Mouse (Mus musculus) right cerebral cortex, adult 18-20 months (tissue): ENCODE measurements at regions not wholly inside any gene's neighbourhood (a gene's known extent, or its start where the extent isn't known, plus 50 kb on each side); places are given as distances from the start of the nearest gene placed in this dataset.
A peak's percentile ranks its signal among the peaks of the same experiment; 100 is the strongest.
"Not testable (repeated sequence)": the region's sequence is repeated elsewhere in the genome, so short reads cannot be mapped to it uniquely, and the experiment has no call there.

Source experiments
- DNase-seq: peaks from one replicate; pipeline ENCODE4 v3.0.0; 2022; ENCODE audit warnings: mixed read lengths

DNA sequence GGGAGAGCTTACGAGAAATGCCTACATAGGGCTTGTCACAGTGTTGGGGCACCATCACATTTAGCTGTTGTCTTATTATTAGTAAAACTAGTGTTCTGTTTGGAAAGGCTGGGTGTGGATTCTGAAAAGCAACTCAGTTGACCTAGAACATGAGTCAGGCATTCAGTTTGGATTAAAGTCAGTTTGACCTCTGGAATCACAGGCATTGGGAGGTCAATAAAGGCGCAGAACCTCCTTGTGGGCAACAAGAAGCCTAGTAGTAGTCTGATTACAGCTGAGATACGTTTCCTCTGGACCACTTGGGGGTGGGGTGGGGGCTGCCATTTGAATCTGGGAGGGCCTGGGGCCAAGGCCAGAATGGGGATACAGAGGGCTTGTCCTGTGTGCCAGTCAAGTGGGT is 52.1 kb upstream of the Map3k1 start:
- DNase-seq, result no peak

DNA sequence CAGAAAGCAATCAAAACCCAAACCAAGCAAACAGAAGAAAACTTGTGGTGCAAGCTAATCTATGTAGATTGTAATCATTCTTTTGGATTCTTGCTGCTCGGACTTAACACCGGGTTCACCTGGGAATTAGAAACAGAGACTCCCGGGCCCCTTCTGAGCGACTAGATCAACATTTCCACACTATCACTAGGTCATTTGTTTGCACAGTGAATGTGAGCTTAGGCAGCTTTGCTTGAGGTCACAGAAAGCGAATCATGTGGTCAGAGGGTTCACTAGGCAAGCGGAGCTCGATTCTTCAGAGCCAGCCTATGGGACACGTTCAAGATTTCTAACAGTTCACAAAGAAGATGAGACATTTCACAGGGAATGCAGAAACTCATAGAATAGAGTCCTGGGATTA is 53.5 kb upstream of the Map3k1 start:
- no peak for DNase-seq

DNA sequence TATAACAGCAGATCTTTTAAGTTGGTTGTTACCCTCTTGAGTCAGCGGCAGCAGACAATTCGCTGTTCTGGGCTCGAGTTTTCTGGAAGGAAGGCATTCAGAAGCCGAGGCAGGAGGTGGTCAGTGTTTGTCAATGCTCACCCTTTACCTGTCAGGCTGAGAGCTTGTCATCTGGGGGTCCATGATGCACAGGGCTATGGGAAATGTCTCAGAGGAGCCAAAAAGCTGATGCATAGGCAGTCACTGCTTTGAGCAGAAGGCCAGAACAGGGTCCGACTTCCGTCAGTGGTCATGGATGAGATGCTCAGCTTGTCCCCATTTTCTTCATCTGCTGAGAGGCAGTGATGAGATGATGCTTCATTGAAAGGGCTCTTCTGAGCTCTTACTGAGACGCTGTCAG is 57.2 kb upstream of the Map3k1 start:
- no peak for DNase-seq

DNA sequence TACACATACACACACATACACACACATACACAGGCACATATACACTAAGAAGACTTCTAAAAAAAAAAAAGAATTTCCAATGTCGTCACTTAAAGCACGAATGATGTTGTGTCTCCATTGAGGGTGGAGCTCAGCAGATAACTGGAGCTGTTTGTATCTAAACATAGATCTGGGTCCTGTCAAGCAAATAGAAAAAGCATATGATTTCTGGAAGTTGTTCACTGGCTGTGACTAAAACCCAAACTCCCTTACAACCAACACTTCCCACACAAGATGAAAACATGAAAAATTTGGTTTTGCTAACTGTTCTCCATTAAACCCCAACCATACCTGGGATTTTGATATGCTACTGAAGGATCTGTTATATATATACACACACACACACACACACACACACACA is 58.5 kb upstream of the Map3k1 start:
- no peak for DNase-seq

DNA sequence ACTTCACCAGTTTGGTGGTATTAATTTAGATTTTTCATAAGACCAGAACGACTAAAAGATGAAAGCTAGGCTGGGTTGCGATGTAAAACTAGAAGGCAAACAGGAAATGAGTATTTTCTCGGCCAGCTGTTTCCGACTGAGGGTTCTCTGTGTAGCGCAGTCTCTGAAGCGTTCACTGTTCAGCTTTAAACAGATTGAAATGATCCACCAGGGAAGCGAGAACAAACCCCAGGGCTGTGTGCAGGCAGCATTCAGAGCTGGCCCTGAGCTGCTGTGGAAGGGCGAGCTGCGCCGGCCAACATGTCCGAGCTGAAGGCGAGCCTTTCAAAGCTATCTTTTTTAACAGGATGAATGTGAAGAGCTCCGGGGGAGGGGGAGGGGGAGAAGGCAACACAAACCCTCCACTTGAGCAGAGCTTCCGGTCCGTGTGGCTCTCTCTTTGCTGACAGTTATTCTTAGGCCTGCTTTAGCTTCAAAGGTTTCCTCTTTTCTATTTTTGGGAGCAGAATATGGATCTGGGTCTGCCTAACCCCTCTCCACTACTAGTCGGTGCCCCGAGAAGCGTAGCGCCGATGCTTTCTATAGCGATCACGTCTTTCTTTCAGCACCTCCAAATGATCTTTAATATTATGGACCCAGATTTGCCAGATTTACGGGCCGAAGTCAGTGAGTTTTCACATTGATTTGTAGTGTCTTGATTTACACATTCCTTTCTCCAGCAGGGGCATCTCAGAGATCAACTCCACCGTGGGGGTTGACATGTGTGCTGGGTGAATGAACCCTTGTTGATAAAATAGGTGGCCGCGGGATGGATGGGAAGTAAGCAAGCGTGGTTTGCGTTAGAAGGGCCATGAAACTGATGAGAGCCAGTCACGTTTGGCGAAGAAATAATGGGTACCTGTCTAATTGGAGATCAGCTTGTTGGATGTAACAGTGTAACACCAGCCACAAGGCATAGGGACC is 59.3 kb upstream of the Map3k1 start:
- DNase-seq, result peak; percentile 15

DNA sequence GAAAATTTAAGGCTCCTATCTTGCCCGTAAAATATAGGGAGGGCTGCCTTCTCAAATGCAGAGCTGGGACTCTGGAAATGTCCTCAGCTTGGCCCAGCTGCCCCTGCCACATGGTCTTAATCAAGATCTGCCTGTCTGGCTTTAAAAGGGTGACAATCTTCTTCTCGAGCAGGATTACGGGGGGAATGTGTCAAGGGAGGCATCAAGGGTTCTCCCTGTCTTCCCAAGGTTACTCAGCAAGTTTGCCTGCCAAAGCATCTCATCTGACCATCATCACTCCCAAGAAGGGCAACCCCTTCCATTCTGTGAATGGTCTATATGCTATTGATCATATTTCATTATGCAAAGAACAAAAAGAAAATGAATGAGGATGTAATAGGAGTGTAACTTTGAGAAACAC is 60.2 kb upstream of the Map3k1 start:
- DNase-seq, result no peak

DNA sequence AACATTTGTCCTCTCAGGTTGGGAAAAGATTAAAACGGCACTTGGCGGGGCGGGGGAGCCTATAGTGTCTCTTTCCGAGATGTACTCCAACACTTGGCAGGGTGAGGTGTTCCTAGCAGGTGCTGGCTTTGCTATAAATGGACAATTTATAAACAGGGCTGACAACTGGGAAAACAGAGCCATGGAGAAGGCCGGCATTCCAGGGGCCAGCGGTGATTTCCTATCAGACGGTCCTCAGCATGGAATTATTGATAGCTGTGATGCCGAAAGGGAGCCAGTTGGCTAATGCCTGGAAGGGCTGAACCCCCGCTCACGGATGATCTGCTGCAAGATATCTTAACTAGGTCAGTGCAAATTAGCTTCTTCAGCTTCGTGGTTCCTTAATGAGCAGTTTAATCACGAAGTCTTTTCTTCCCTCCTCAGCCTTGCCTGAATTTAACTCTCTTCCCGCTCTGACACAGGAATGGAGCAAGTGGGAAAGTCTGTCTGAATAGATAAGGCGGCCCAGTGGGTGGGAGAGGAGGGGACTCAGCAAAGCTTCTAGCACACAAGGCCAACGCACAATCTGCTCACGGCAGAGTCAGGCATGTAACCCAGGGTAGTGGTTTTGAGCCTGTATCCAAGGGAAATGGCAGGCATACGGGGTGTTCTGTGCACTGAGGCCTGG is 61.1 kb upstream of the Map3k1 start:
- peak; percentile 78 for DNase-seq

DNA sequence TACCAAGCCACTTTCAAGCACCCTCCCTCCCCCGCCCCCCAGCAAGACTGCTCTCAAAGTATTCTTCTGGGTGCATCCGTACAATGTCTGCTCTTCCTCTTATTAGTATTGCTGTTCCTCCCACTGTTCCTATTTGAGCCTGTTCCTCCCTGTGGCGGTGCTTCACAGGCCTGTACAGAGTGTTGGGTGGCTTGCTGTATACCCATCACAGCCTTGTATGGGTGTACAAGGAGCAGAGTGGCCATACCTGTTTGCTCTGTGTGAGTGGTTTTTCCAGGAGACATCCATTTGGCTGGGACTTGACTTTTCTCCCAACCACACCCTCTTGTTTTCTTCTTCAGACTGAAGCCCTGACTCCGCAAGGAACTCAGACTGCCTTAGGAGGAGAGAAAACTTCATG is 61.7 kb upstream of the Map3k1 start:
- no peak for DNase-seq

DNA sequence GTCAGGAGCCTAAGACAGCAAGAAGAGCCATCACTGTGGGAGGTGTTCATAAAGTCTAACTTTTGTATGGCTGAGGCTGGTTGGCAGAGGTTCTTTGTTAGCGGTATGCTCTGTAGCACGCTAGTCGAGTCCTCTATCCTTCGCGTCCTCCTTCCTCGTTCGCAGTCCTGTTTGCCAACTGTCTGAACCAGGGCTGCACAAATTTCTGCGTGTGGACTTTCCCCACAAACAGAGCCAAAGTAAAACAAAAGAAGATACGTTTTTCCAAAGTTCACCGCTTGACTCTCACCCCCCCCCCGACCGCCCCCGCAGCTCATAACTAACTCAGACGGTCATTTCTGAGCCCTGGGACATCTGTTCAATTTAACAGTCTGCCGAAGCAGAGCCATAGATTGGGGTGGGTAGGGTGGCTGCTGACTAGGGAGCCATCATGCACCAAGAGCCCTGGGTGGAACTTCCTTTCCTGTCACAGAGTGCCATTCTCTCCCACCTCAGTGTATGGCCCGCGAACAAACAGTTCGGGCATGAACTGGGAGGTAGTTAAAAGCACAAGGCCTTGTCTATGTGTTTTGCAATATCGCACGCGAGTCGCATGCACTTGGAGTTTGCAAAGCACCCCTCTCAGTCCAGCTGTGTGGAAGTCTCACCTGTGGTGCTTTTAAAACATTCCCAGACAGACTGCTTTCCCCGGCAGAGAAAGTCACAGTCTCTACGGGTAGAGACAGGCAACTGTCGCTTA is 63.0 kb upstream of the Map3k1 start:
- no peak for DNase-seq

DNA sequence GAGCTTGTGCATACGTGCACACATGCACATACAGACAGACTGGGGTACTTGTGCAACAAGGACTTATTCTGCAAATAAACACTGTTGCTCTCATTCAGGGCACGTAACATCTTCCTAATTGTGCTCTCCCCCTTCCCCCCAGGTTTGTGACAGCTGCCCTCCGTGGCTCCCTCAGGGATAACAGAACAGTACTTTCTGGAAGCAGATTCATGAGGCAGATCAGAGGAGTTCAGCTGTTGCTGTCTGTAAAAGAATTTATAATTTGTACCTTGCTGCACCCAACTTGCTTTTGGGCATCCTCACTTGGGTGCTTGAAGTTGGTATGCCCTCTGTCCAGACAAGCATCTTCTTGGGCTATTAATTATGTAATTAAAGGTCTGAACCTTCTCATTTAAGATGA is 65.5 kb upstream of the Map3k1 start:
- no peak for DNase-seq

DNA sequence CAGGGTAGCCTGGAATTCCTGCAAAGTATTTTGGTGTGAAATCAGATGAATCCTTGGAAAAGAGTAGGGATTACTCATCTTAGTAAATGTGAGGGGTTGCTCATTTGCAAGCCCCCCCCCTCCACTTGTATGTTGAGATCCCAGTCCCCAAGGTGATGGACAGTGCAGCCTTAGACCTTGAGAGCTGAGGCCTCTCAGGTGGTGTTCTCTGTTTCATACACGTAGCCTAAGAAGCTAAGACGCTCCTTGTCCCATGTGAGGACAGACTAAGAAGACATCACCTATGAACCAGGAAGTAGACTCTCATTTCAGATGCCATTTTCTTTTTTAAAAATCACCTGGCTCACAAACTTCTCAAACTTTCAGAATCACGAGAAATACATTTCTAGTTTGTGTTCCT is 67.6 kb upstream of the Map3k1 start:
- no peak for DNase-seq

DNA sequence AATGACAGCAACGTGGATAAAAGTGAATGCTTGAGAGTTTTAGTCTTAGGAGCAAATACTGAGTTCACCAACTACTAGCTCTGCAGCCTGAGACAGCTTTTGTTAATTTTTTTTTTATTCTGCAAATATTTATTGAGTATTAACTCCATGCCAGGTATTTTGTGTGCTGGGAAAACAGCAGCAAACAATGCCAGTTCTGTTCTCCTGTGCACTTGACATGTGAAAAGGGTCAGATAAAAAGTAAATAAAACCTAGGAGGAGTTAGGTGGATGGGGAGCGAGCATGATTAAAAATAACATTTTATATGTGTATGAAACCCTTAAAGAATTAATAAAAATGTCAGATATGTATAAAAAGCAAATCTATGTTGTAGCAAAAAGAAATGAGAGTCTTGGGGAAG is 68.1 kb upstream of the Map3k1 start:
- no peak for DNase-seq

DNA sequence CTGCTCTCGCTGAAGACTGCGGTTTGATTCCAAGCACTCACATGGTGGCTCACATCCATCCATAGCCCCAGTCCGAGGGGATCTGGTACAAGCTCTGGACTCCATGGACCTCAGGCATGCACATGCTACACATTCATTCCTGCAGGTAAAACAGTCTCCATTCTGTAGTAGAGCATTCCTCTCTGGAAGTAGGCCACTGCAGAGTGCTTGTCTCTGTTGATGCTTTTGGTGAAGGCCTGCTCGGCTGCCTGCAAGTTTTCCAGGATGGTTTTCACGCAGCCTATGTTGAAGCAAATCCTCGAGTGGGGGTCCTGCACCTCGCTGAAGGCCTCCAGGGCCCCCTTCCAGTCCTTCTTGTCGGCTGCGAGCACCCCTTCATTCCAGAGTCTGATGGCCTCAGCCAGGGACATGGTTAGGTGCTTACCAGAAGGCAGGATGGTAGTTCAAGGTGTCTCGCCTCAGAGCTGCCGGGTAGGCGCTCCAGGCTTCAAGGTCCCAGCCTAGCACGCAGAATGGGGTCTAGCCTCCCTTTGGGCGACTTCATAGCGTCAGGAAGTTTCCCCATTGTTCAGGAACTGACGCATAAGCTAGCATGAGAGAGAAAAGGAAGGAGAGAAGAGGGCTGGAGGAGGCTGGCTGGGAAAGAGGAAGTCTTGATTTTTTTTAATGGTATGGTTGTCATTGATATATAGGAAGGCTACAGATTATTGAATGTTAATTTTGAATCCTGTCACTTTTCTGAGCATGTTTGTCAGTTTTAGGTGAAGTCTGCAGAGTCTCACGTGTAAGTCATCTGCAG is 75.2 kb upstream of the Map3k1 start:
- DNase-seq, result not testable (repeated sequence)

DNA sequence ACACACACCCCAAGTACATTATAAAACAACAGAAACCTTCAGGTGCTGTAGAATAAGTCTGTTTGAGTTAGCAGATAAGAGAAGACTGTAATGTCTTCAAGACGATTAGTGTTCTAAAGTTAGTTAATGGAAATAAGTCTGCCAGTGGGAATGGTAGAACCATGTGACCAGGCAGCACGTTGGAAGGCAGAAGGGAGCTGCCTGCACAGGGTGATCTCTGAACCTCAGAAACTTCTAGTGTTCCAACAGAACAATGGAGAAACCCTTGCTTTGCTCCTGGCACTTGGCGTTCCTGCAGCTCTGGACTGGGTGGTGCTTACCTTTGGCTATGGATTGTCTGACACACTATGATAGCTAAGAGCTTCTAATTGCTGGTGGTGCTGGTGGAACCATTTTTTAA is 82.0 kb upstream of the Map3k1 start:
- no peak for DNase-seq

DNA sequence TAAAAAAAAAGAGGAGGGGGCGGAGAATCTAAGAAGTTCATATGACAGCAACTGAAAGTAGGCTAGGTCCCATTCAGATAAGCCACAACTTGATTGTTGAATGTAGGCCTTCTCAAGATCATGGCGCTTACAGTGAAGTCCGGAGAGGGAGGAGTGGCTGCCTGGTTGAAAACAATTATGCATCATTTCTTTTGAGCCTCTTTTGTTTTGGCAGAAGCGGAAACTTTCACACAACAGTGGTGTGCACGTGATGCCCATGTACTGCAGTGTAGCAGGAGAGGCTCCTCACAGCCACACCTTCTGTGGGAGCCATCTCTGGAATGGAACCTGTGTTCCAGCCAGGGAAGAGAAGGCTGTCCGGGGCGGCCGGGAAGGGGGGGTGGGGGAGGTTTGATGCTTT is 83.3 kb upstream of the Map3k1 start:
- DNase-seq, result no peak

DNA sequence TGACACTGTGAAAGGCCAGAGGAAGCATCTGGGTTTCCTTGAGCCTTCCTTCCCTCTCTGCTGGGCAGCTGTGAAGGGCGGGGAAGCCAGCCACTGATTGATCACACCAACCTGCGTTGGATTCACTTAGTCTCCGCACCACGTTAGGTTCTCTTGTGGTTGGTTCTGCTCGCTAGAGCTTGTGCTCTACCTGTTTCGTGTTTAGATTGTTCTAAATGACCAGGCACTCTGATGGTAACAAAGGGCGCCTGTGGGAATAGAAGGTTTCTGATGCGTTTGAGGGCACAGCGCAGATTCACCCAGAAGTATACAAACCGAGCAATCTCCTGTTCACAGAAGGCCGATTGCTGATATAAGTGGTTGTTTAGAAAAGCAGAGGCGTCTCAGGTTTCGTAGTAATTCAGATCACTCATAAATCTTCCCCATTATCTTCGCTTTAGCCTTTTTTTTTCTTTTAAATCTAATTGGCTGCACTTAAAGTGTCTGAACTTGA is 84.5 kb upstream of the Map3k1 start:
- DNase-seq, result no peak

DNA sequence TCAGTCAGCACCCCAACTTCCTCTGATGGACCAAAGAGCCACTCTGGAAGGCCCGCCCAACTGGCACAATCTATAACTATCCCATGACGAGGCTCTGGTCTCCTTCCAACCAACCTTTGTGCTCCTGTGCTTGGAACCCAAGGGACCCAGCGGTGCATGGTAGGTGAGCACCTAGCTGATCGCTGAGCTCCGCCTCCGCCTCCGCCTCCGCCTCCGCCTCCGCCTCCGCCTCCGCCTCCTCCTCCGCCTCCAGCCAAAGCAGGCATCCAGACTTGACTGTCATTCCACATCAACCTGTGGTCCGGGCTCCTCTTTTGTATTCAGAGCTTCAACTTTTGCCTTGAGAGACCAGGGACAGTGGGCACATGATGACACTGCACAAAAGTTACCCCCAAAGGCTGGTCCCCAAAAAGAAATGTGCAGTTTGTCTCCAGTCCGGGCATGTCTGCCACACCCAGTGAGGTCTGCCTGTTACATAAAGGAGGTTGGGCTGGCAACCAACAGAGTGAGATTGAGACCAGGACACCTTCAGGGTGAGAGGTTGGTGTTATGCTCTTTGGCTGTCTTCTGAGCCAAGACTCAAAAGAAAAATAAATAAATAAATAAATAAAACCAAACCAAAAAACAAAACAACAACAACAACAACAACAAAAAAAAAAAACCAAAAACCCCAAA is 86.1 kb upstream of the Map3k1 start:
- no peak for DNase-seq

DNA sequence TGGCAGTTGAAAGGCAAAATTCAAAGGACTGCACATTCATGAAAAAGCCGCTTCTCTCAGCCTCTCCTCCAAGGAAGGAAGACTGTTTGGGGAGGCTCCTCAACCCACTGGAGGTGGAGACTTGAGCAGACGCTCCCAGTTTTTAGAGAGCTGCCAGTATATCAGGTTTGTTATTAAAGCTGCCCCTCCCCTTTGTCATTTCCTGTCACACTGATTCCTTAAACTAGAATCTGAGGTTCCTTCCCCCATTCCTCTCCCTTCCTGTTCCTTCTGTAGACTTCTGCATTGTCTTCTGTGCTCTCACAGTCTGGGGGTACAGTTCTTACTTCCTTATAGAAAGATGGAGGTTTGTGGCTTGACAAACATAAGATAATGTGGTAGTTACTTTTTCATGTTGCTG is 87.5 kb upstream of the Map3k1 start:
- DNase-seq, result no peak

DNA sequence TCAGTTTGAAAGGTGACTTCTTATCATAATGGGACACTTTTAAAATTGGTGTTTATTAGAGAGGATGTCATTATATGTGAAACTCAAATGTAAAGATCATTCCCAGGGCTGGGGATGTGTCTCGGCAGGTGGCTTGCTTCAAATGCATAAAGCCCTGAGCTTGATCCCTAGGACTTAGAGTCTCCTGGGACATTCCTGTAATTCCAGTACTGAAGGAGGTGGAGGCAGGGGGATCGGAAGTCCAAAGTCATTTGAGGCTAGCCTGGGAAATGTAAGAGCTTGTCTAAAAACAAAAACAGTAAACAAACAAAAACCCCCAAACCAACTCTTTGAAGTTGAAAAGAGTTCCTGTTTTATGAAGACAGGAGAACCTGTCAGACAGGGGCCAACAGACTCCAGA is 94.6 kb upstream of the Map3k1 start:
- DNase-seq, result no peak

DNA sequence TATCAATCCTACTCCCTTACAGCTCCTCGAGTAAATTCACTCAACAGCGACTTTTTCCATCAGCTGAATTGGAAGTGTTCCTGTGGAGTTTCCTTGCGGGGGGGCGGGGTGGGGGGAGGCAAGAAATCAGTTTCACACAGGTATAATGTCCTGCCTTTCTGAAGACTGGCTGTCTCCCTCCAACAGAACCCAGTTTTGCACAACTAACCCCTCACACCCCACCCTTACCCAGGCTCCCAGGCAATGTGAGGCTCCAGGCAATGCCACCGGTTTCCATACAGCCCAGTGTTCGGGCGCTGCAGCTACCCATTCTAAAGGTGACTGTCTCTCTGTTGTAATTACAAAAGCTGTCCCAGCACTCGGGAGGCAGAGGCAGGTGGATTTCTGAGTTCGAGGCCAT is 95.1 kb upstream of the Map3k1 start:
- DNase-seq, result no peak

DNA sequence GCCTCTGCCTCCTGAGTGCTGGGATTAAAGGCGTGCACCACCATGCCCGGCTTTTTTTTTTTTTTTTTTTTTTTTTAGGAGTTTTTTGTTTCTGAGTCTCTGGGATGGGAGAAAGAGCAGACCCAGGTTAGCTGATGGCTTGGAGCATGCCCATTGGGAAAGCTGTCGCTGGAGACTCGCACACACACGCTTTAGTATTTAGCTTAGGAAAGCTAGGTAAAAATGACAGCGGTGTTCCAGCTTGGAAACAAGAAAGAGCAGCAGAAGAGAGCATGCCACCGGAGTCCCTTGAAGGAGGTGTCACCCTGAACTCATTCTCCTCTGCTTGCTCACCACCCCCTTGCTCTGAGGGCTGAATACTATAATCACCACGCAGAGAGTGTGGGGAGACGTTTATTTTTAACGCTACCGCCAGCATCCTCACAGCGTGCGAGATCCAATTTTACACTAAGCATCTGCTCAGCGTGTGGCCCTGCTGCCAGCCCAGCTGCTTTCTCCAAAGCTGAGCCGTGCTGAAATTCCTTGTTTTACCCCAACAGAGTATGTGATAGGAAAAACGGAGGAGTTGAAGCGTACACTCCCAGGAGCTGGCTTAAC is 95.9 kb upstream of the Map3k1 start:
- DNase-seq, result peak; percentile 90
